In genomic region chr15:28466591-28467247, GRCm38 (mm10) we compare ENCODE assay signal across 22 mouse cellular contexts.
A peak's percentile ranks its signal among the peaks of the same experiment; 100 is the strongest.
DNase-seq lines count a peak whose midpoint lies in the region; ATAC-seq and TF ChIP-seq lines count a peak whose summit lies in the region.
"Had no signal": no experiment of that assay in that cellular context is flagged by ENCODE, and none has a peak within 500 bp of the region (broad histone marks: within the 10 kb centered on the region; RNA-seq: fewer than 3 reads in every experiment).

No protein-coding gene starts in this region.

- H3K4me1 ChIP-seq in forebrain, embryonic 13.5 days: no peaks in the 10 kb centered on the region
- no peaks in the 10 kb centered on the region for H3K4me1 ChIP-seq in forebrain, embryonic 12.5 days
- H3K4me1 ChIP-seq in hindbrain, embryonic 10.5 days (replicated peaks): no peaks in the 10 kb centered on the region
- H3K4me1 ChIP-seq: embryonic facial prominence, embryonic 10.5 days; limb, embryonic 12.5 days; midbrain, embryonic 12.5 days had no signal

- no peaks in the 10 kb centered on the region for H3K9me3 ChIP-seq in forebrain, embryonic 13.5 days (replicated peaks)
- no peaks in the 10 kb centered on the region for H3K9me3 ChIP-seq in forebrain, embryonic 12.5 days
- H3K9me3 ChIP-seq in hindbrain, embryonic 10.5 days: no peaks in the 10 kb centered on the region
- H3K9me3 ChIP-seq: embryonic facial prominence, embryonic 10.5 days; limb, embryonic 12.5 days; midbrain, embryonic 12.5 days had no signal

- no peaks in the 10 kb centered on the region for H3K36me3 ChIP-seq in forebrain, embryonic 13.5 days (ENCODE audit: poor library complexity, severe bottlenecking)
- H3K36me3 ChIP-seq in forebrain, embryonic 12.5 days (replicated peaks): no peaks in the 10 kb centered on the region
- no peaks in the 10 kb centered on the region for H3K36me3 ChIP-seq in hindbrain, embryonic 10.5 days
- H3K36me3 ChIP-seq: embryonic facial prominence, embryonic 10.5 days; limb, embryonic 12.5 days; midbrain, embryonic 12.5 days had no signal

- H3K27me3 ChIP-seq in forebrain, embryonic 13.5 days: no peaks in the 10 kb centered on the region
- no peaks in the 10 kb centered on the region for H3K27me3 ChIP-seq in forebrain, embryonic 12.5 days
- no peaks in the 10 kb centered on the region for H3K27me3 ChIP-seq in hindbrain, embryonic 10.5 days (ENCODE audit: insufficient read depth, poor library complexity, severe bottlenecking)
- H3K27me3 ChIP-seq: limb, embryonic 12.5 days; midbrain, embryonic 12.5 days had no signal

- no peak overlapping the region for H3K27ac ChIP-seq in forebrain, embryonic 13.5 days
- no peak overlapping the region for H3K27ac ChIP-seq in forebrain, embryonic 12.5 days
- H3K27ac ChIP-seq in hindbrain, embryonic 10.5 days: no peak overlapping the region
- no peak overlapping the region for H3K27ac ChIP-seq in left cerebral cortex, adult 2 months
- H3K27ac ChIP-seq: embryonic facial prominence, embryonic 10.5 days; limb, embryonic 12.5 days; macrophage; midbrain, embryonic 12.5 days had no signal

- intact Hi-C loops in heart, postnatal 10 days (cut with DNase I): no loop called here
- intact Hi-C loops in left cerebral cortex, adult 2 months (cut with DNase I): no loop called here

- no peak overlapping the region for H3K4me2 ChIP-seq in forebrain, embryonic 13.5 days
- H3K4me2 ChIP-seq in forebrain, embryonic 12.5 days: no peak overlapping the region
- H3K4me2 ChIP-seq: heart, embryonic 11.5 days; limb, embryonic 12.5 days; liver, embryonic 11.5 days; midbrain, embryonic 12.5 days had no signal

- TF ChIP-seq CTCF in left cerebral cortex, adult 2 months (IDR thresholded peaks at IDR 0.05): no peak

- 81% methylated on average over 3 of the region's 3 CpGs for WGBS in forebrain, embryonic 13.5 days
- 93% methylated on average over 3 of the region's 3 CpGs for WGBS in forebrain, embryonic 12.5 days
- 96% methylated on average over 3 of the region's 3 CpGs for WGBS in hindbrain, embryonic 10.5 days

- no peak overlapping the region for H3K4me3 ChIP-seq in forebrain, embryonic 13.5 days
- no peak overlapping the region for H3K4me3 ChIP-seq in forebrain, embryonic 12.5 days (replicated peaks)
- no peak overlapping the region for H3K4me3 ChIP-seq in hindbrain, embryonic 10.5 days
- H3K4me3 ChIP-seq in left cerebral cortex, adult 2 months: no peak overlapping the region
- H3K4me3 ChIP-seq: embryonic facial prominence, embryonic 10.5 days; limb, embryonic 12.5 days; midbrain, embryonic 12.5 days had no signal

- peak; percentile 80; the same call in 1 of the 2 replicates for ATAC-seq in forebrain, embryonic 13.5 days
- no peak for ATAC-seq in forebrain, embryonic 12.5 days (ENCODE audit: low FRiP score)
- ATAC-seq: CD4-positive, CD25-positive, alpha-beta regulatory T cell, adult 4 months; intestine, postnatal 0 days; liver, postnatal 0 days; lung, postnatal 0 days had no signal

- H3K9ac ChIP-seq in forebrain, embryonic 13.5 days: no peak overlapping the region
- no peak overlapping the region for H3K9ac ChIP-seq in forebrain, embryonic 12.5 days
- H3K9ac ChIP-seq: limb, embryonic 12.5 days; liver, postnatal 0 days; midbrain, embryonic 12.5 days had no signal

- DNase-seq in brain, adult 2 months (ENCODE audit: low read depth, low spot score): peak; percentile 49
- peak; percentile 59 to 84 for DNase-seq in layer of hippocampus, adult 18-20 months (ENCODE audit: low spot score in 2 of 2)
- peak; percentile 26 to 77 for DNase-seq in layer of hippocampus, postnatal 14 days (ENCODE audit: low spot score in 2 of 2)
- no peak for DNase-seq in hindbrain, embryonic 10.5 days (ENCODE audit: low spot score)
- DNase-seq in heart, postnatal 10 days: no peak
- DNase-seq in left cerebral cortex, adult 2 months (ENCODE audit: extremely low spot score in 1 of 2, low spot score in 2 of 2): no peak
- DNase-seq: cerebellum, adult 8-10 months; gastrocnemius, postnatal 14 days; heart, adult 11 months; kidney, postnatal 4 days; liver, postnatal 0 days had no signal

Comparison
In these comparisons a context has a peak if more than half of its experiments do, and no peak if none do; other contexts are left out.
1. DNase-seq: peak in brain, adult 2 months (single experiment), layer of hippocampus, adult 18-20 months (2 of 2) and layer of hippocampus, postnatal 14 days (2 of 2); none in hindbrain, embryonic 10.5 days (single experiment), heart, postnatal 10 days (0 of 2) and left cerebral cortex, adult 2 months (0 of 2).